Mouse (Mus musculus) kidney, adult 2 months (tissue): ENCODE measurements around the gene Man1a. TPM values are rescaled to one million over a fixed set of nuclear protein-coding genes. Genes with fewer than 3 reads are reported as not detected.

ENCODE experiments used
- DNase-seq: peaks from one replicate; pipeline ENCODE4 v3.0.0; 2021
- H3K27ac ChIP-seq: fragments of 200-500 bp; 2 replicates; pipeline ENCODE4 v1.5.1; 2012; ENCODE audit warnings: low read depth, low read length, control low read depth, inconsistent platforms; ENCODE audit not compliant: insufficient read depth
- H3K27me3 ChIP-seq: fragments of 200-500 bp; replicated peaks from 2 replicates; pipeline ENCODE4 v1.6.1; 2012; ENCODE audit warnings: mild to moderate bottlenecking, moderate library complexity, low read length, inconsistent platforms; ENCODE audit not compliant: control insufficient read depth, insufficient read depth
- H3K36me3 ChIP-seq: fragments of 200-500 bp; 2 replicates; pipeline ENCODE4 v1.6.1; 2012; ENCODE audit warnings: mild to moderate bottlenecking, moderate library complexity, low read length, inconsistent platforms; ENCODE audit not compliant: control insufficient read depth, insufficient read depth
- H3K4me1 ChIP-seq: fragments of 200-500 bp; 2 replicates; pipeline ENCODE4 v1.6.1; 2011; ENCODE audit warnings: low read length; ENCODE audit not compliant: control insufficient read depth, insufficient read depth
- H3K4me3 ChIP-seq: fragments of 200-500 bp; 2 replicates; pipeline ENCODE4 v1.5.1; 2011; ENCODE audit warnings: mild to moderate bottlenecking, low read depth, low read length, control low read depth; ENCODE audit not compliant: insufficient read depth
- CTCF ChIP-seq: fragments of 200-500 bp; conservative IDR thresholded peaks from 2 replicates; pipeline ENCODE4 v1.5.1; 2011; ENCODE audit warnings: low read depth, mild to moderate bottlenecking, control low read depth, low read length, moderate library complexity, mixed read lengths; ENCODE audit not compliant: insufficient read depth, insufficient read length
- POLR2A ChIP-seq: fragments of 200-500 bp; IDR thresholded peaks from one replicate; pipeline ENCODE4 v1.6.1; 2011; ENCODE audit warnings: low read depth, low read length, control low read depth
- WGBS: fragments of 180-500 bp; shearing (Covaris S2); methylation state at CpG from one replicate; pipeline ENCODE4 v1.1.7; 2018; 5-methylcytosine and 5-hydroxymethylcytosine counted together
- polyA plus RNA-seq: library from polyadenylated mRNA; depleted of rRNA; stranded (reverse); fragments of >200 nt; gene quantifications from 2 replicates; pipeline ENCODE4 v1.2.3, GENCODE M21; 2012

Man1a gene
- polyA plus RNA-seq, 1 experiment: 33.4 TPM

DNA sequence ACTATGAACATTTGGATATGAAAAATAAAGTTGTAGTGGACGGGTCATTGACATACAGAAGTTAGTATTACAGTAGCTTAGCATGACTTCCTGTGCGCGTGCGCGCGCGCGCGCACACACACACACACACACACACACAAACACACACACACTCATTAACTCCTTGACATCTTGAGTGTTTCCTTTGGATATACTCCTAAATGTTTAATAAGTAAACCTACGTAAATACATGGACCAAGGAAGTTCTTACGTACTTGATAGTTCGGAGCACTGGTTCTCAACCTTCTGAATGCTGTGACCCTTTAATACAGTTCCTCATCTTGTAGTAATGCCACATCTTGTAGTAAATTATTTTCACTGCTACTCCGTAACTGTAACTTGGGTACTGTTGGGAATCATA lies 79.1 kb downstream of the Man1a start:
- no peak overlapping the region for H3K27ac ChIP-seq
- H3K4me3 ChIP-seq: no peak overlapping the region
- TF ChIP-seq CTCF (no peak), POLR2A (no peak)
- no peaks in the 10 kb centered on the region for H3K36me3 ChIP-seq
- H3K4me1 ChIP-seq: no peaks in the 10 kb centered on the region
- 90% methylated on average over 13 of the region's 13 CpGs for WGBS
- H3K27me3 ChIP-seq: no peaks in the 10 kb centered on the region
- DNase-seq: no peak

DNA sequence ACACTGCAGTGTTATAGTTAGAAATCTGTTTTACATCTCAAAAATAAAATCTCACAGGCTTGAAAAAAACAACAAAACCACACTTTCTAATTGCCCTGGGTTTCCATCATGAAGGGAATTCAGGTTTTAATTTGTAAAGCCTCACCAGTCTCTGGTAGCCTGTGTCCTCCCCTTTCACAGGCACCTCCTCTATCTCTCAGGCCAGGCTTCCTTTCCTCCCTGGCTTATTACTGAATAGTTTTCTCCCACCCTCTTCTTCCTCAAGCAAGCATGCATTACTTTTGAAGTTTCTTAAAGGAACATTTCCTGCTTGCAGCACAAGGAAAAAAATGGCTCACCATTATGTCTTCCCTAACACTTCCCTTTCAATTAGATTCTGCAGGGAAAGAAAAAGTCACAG lies 80.2 kb downstream of the Man1a start:
- Histone ChIP-seq H3K4me3 (no peak overlapping the region), H3K36me3 (no peaks in the 10 kb centered on the region), H3K27ac (no peak overlapping the region), H3K4me1 (no peaks in the 10 kb centered on the region), H3K27me3 (no peaks in the 10 kb centered on the region)
- DNase-seq: no peak
- no peak for TF ChIP-seq POLR2A
- TF ChIP-seq CTCF: no peak

DNA sequence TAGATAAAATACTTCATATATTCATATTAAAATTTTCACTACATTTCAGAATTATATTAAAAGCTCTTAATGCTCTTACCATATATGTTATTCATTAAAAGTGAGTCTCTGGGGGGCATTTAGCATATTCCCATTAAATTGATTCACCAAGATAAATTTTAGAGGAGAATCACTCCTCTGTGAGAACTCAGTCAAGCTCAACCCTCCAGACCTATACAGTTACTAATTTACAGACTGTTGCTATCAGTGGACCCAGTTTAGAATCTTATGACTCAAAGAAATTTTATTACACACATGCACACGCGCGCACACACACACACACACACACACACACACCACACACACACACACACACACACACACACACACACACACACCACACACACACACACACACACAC lies 81.8 kb downstream of the Man1a start:
- no peaks in the 10 kb centered on the region for H3K36me3 ChIP-seq
- H3K27ac ChIP-seq: no peak overlapping the region
- 58% methylated on average over 3 of the region's 3 CpGs for WGBS
- no peaks in the 10 kb centered on the region for H3K4me1 ChIP-seq
- TF ChIP-seq POLR2A (no peak), CTCF (no peak)
- no peak for DNase-seq
- no peaks in the 10 kb centered on the region for H3K27me3 ChIP-seq
- H3K4me3 ChIP-seq: no peak overlapping the region

DNA sequence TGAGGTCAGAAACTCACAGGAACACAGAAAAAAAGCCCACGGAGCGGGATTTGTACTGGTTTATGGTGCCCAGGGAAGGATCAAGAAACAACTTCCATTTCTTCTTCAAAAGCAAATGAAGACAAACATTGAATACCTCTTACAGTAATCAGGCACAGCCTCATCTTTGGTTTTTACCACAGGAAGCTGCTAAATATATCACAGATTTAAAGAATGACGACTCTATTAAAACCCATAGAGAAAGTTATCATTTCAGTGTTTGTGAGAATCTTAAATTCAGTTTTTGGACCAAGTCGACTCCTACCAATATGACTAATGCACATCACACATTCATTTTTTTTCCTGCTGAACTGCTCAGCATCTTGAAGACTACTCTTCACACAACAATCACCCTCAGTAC lies 86.0 kb downstream of the Man1a start:
- Histone ChIP-seq H3K27ac (no peak overlapping the region), H3K4me3 (no peak overlapping the region), H3K36me3 (no peaks in the 10 kb centered on the region), H3K4me1 (no peaks in the 10 kb centered on the region), H3K27me3 (no peaks in the 10 kb centered on the region)
- TF ChIP-seq POLR2A (no peak), CTCF (no peak)
- 78% methylated on average over 4 of the region's 4 CpGs for WGBS
- DNase-seq: no peak

DNA sequence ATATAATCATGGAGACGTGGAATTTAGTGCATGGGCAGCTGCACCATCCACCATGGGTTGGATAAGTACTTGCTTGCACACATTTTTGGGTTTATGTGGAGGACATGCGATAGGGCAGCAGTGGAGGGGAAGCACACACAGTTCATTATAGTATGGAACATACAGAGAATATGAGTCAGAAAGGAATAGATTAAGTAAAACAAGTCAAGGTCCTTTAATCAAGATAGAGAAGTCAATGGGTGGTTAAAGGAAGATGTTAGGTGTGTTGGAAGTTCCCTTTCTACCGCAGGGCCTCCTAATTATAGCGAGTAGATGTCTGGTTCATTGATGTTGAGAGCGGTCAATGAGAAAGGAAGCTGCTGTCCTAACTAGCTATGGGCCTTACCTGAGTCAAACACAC lies 91.5 kb downstream of the Man1a start:
- 98% methylated on average over 5 of the region's 5 CpGs for WGBS
- H3K27me3 ChIP-seq: no peaks in the 10 kb centered on the region
- H3K36me3 ChIP-seq: no peaks in the 10 kb centered on the region
- H3K27ac ChIP-seq: no peak overlapping the region
- no peak for DNase-seq
- no peaks in the 10 kb centered on the region for H3K4me1 ChIP-seq
- TF ChIP-seq POLR2A (no peak), CTCF (no peak)
- H3K4me3 ChIP-seq: no peak overlapping the region

DNA sequence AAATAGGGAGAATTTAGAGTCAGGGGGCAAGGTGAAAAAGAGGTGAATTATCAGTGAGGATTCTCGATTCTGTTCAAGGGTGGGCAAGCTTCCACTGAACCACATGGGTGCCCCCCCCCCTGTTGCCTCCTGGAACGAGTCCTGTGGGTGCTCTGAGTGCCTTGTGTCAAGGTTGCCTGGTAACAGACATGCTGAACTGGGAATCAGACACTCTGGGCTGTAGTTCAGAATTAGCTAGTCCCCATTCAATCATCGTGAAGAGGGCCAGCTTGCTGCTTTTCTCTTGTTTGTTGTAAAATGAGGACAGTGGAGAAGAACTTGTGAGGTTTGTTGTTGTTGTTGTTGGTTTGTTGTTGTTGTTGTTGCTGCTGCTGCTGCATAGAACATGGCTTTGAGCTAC lies 92.3 kb downstream of the Man1a start:
- no peak for TF ChIP-seq CTCF
- TF ChIP-seq POLR2A: no peak
- no peak for DNase-seq
- H3K4me3 ChIP-seq: no peak overlapping the region
- no peaks in the 10 kb centered on the region for H3K27me3 ChIP-seq
- no peaks in the 10 kb centered on the region for H3K36me3 ChIP-seq
- H3K4me1 ChIP-seq: no peaks in the 10 kb centered on the region
- no peak overlapping the region for H3K27ac ChIP-seq
- WGBS: 61% methylated on average over 3 of the region's 3 CpGs

DNA sequence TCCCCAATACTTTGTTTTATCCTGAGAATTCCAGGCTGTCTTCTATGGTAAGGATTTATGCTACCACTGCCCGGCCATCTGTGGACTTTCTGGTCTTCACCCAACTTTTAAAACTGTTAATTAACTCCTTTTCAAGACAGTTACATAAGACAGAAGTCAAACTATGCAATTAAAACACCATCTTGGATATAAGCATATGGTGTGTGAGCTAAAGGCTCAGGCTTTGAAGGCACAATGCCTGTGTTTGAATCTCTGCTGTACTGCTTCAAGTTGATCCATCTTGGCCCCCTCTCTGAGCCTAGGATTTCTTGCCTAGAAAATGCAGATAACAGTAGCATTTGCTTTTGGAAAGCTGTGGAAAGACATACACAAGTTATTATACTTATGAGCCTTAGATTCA lies 97.8 kb downstream of the Man1a start:
- no peaks in the 10 kb centered on the region for H3K4me1 ChIP-seq

DNA sequence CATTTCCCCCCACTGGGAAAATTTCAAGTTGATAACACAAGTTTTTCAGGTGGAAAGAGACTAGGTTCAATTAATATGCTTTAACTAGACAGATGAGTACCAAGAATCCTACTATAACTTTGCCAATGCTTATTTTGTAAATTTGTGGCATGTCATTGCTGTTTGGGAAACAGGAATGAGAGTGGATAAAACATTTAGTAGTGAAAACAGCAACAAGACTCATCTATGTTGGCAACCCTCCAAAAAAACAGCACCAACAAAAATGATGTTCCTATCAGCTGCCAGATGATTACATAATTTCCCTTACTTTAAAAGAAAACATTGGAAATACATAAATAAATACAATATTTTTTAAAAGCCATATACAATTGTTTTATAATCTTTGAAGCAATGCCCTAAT lies 102.2 kb downstream of the Man1a start:
- peak; percentile 7 for DNase-seq
- H3K27ac ChIP-seq: no peak overlapping the region
- H3K36me3 ChIP-seq: no peaks in the 10 kb centered on the region
- H3K27me3 ChIP-seq: no peaks in the 10 kb centered on the region
- H3K4me1 ChIP-seq: no peaks in the 10 kb centered on the region
- no peak for TF ChIP-seq CTCF
- no peak for TF ChIP-seq POLR2A
- no peak overlapping the region for H3K4me3 ChIP-seq

More for the DNA sequence above, 97.8 kb downstream of the Man1a start:
- H3K27me3 ChIP-seq: no peaks in the 10 kb centered on the region
- H3K36me3 ChIP-seq: no peaks in the 10 kb centered on the region
- no peak overlapping the region for H3K4me3 ChIP-seq
- H3K27ac ChIP-seq: no peak overlapping the region
- DNase-seq: no peak
- WGBS: 57% methylated on average over 1 of the region's 1 CpGs
- TF ChIP-seq CTCF: no peak
- TF ChIP-seq POLR2A: no peak
